Mouse (Mus musculus) thymus, postnatal 0 days (tissue): ENCODE measurements around the gene Ddx4. TPM values are rescaled to one million over a fixed set of nuclear protein-coding genes. Genes with fewer than 3 reads are reported as not detected.
"Not testable (repeated sequence)": the region's sequence is repeated elsewhere in the genome, so short reads cannot be mapped to it uniquely, and the experiment has no call there.

ENCODE experiments used
- DNase-seq: peaks from one replicate; pipeline ENCODE4 v3.0.0-alpha.2; 2015; ENCODE audit warnings: low spot score
- polyA plus RNA-seq: library from polyadenylated mRNA; unstranded; fragments of >200 nt; fragmentation: Nextera tagmentation; extraction: Ambion mirVana; gene quantifications from 2 replicates; pipeline ENCODE4 v1.2.1, GENCODE M21; 2015

The Ddx4 gene
- polyA plus RNA-seq, 1 experiment from 2014 or later: 0.17 TPM

GRCm38 (mm10) chr13:112639111-112639510 lies 13.2 kb downstream of the Ddx4 start:
- DNase-seq: no peak

- DNase-seq: no peak
Measured at GRCm38 (mm10) chr13:112636498-112636897, 15.8 kb downstream of the Ddx4 start.

- DNase-seq: no peak
Measured at GRCm38 (mm10) chr13:112635174-112635837, 17.0 kb downstream of the Ddx4 start.

GRCm38 (mm10) chr13:112625566-112625965 lies 26.7 kb downstream of the Ddx4 start:
- no peak for DNase-seq

GRCm38 (mm10) chr13:112624622-112625021 lies 27.7 kb downstream of the Ddx4 start:
- DNase-seq: no peak

GRCm38 (mm10) chr13:112623656-112624055 lies 28.6 kb downstream of the Ddx4 start:
- DNase-seq: no peak

GRCm38 (mm10) chr13:112621592-112621991 lies 30.7 kb downstream of the Ddx4 start:
- DNase-seq: no peak

GRCm38 (mm10) chr13:112608606-112609005 lies 43.7 kb downstream of the Ddx4 start:
- DNase-seq: no peak

- DNase-seq: no peak
Measured at GRCm38 (mm10) chr13:112604411-112604810, 47.9 kb downstream of the Ddx4 start.

GRCm38 (mm10) chr13:112603839-112604238 lies 48.4 kb downstream of the Ddx4 start:
- DNase-seq: no peak

- DNase-seq: no peak
Measured at GRCm38 (mm10) chr13:112602607-112603006, 49.7 kb downstream of the Ddx4 start.

GRCm38 (mm10) chr13:112594260-112594659 lies 58.0 kb downstream of the Ddx4 start, which contains the start of gene Il31ra:
Gene Il31ra (minus strand): TSS chr13:112594360.
- DNase-seq: not testable (repeated sequence)

GRCm38 (mm10) chr13:112590254-112590653 lies 62.0 kb downstream of the Ddx4 start:
- DNase-seq: no peak

- DNase-seq: no peak
Measured at GRCm38 (mm10) chr13:112589625-112590024, 62.6 kb downstream of the Ddx4 start.

GRCm38 (mm10) chr13:112584556-112585237 lies 67.6 kb downstream of the Ddx4 start:
- no peak for DNase-seq

GRCm38 (mm10) chr13:112582291-112582690 lies 70.0 kb downstream of the Ddx4 start:
- DNase-seq: no peak

GRCm38 (mm10) chr13:112581796-112582195 lies 70.5 kb downstream of the Ddx4 start:
- no peak for DNase-seq

- DNase-seq: no peak
Measured at GRCm38 (mm10) chr13:112580590-112581320, 71.5 kb downstream of the Ddx4 start.

- not testable (repeated sequence) for DNase-seq
Measured at GRCm38 (mm10) chr13:112578041-112578440, 74.2 kb downstream of the Ddx4 start.

GRCm38 (mm10) chr13:112573800-112574199 lies 78.5 kb downstream of the Ddx4 start:
- no peak for DNase-seq

GRCm38 (mm10) chr13:112570768-112571167 lies 81.5 kb downstream of the Ddx4 start:
- no peak for DNase-seq

GRCm38 (mm10) chr13:112569606-112570005 lies 82.7 kb downstream of the Ddx4 start:
- no peak for DNase-seq
